ENCODE assay signal across 13 mouse cellular contexts in genomic region chr6:92014936-92015335, GRCm38 (mm10). TPM values are rescaled to one million over a fixed set of nuclear protein-coding genes. Genes with fewer than 3 reads are reported as not detected.
DNase-seq lines count a peak whose midpoint lies in the region; ATAC-seq lines count a peak whose summit lies in the region.
"Had no signal": no experiment of that assay in that cellular context is flagged by ENCODE, and none has a peak within 500 bp of the region (broad histone marks: within the 10 kb centered on the region; RNA-seq: fewer than 3 reads in every experiment).

No protein-coding gene starts in this region.

- DNase-seq in urinary bladder, postnatal 14 days (ENCODE audit: low spot score) = peak; percentile 18
- no peak for DNase-seq in urinary bladder, postnatal 10 days (ENCODE audit: low spot score)
- peak; percentile 82 to 91 for DNase-seq in heart, adult 9 months (ENCODE audit: low spot score in 2 of 2)
- peak; percentile 79 to 86 for DNase-seq in kidney, postnatal 36 days
- no peak for DNase-seq in neural tube, embryonic 10.5 days (ENCODE audit: extremely low spot score, low spot score)
- no peak for DNase-seq in left cerebral cortex, postnatal 25 days (ENCODE audit: low spot score in 2 of 2)
- no peak for DNase-seq in T-cell, adult 2 months (ENCODE audit: low spot score)
- DNase-seq: cerebellum, postnatal 14 days; layer of hippocampus, postnatal 36 days; thymus, postnatal 4 days had no signal

- intact Hi-C loops in left cerebral cortex, postnatal 25 days (cut with DNase I) = loop anchor here (10.0 kb wide), 1 partner anchor 370 kb away; no protein-coding TSS in a partner anchor

- H3K27me3 ChIP-seq in forebrain, embryonic 12.5 days = peaks cover 9% of the 10 kb centered on the region; the same call in 1 of the 2 replicates
- H3K27me3 ChIP-seq: forebrain, embryonic 15.5 days had no signal

- H3K9me3 ChIP-seq in forebrain, embryonic 12.5 days = no peaks in the 10 kb centered on the region
- H3K9me3 ChIP-seq: forebrain, embryonic 15.5 days had no signal

- no peaks in the 10 kb centered on the region for H3K36me3 ChIP-seq in forebrain, embryonic 12.5 days (replicated peaks)
- H3K36me3 ChIP-seq: forebrain, embryonic 15.5 days had no signal

- H3K4me2 ChIP-seq in forebrain, embryonic 12.5 days = no peak overlapping the region
- H3K4me2 ChIP-seq: forebrain, embryonic 15.5 days had no signal

- H3K4me1 ChIP-seq in forebrain, embryonic 12.5 days = peaks cover 7% of the 10 kb centered on the region; the same call in 1 of the 2 replicates

- ATAC-seq in forebrain, embryonic 12.5 days (ENCODE audit: low FRiP score) = no peak
- ATAC-seq: forebrain, embryonic 15.5 days had no signal

- 88% methylated on average over 7 of the region's 7 CpGs for WGBS in forebrain, embryonic 12.5 days

- no peak overlapping the region for H3K9ac ChIP-seq in forebrain, embryonic 12.5 days
- H3K9ac ChIP-seq: forebrain, embryonic 15.5 days had no signal

- H3K4me3 ChIP-seq in forebrain, embryonic 12.5 days (replicated peaks) = no peak overlapping the region
- H3K4me3 ChIP-seq: forebrain, embryonic 15.5 days had no signal

- H3K27ac ChIP-seq in forebrain, embryonic 12.5 days = no peak overlapping the region
- H3K27ac ChIP-seq: forebrain, embryonic 15.5 days had no signal

RNA-seq across cellular contexts. Expression of gene Fgd5, which starts 36.3 kb away (rescaled TPM):
- polyA plus RNA-seq in forebrain, embryonic 12.5 days (2016; fragmentation: Nextera tagmentation; extraction: Ambion mirVana) = 7.6 and 12.7 TPM in 2 replicates
- total RNA-seq in left cerebral cortex, postnatal 25 days (2021) = 1 to 10 TPM; 5.2 TPM
- total RNA-seq: megakaryocyte-erythroid progenitor cell, adult 5-6 weeks had no signal

Comparison
In these comparisons a context has a peak if more than half of its experiments do, and no peak if none do; other contexts are left out.
1. DNase-seq: peak in urinary bladder, postnatal 14 days (single experiment), heart, adult 9 months (2 of 2) and kidney, postnatal 36 days (2 of 2); none in urinary bladder, postnatal 10 days (single experiment), neural tube, embryonic 10.5 days (single experiment), left cerebral cortex, postnatal 25 days (0 of 2) and T-cell, adult 2 months (single experiment).